In genomic region chr8:76478966-76479365, GRCm38 (mm10) we compare ENCODE assay signal across 16 mouse cellular contexts.
"Had no signal": no experiment of that assay in that cellular context is flagged by ENCODE, and none has a peak within 500 bp of the region (broad histone marks: within the 10 kb centered on the region; RNA-seq: fewer than 3 reads in every experiment).

No protein-coding gene starts in this region.

- H3K27me3 ChIP-seq: kidney, embryonic 15.5 days; liver, embryonic 13.5 days; neural tube, embryonic 12.5 days; neural tube, embryonic 15.5 days had no signal

- H3K27ac ChIP-seq: kidney, embryonic 15.5 days; left cerebral cortex, adult 2 months; liver, embryonic 13.5 days; neural tube, embryonic 12.5 days; neural tube, embryonic 15.5 days had no signal

- H3K36me3 ChIP-seq: kidney, embryonic 15.5 days; liver, embryonic 13.5 days; neural tube, embryonic 12.5 days; neural tube, embryonic 15.5 days had no signal

- H3K4me1 ChIP-seq: kidney, embryonic 15.5 days; liver, embryonic 13.5 days; neural tube, embryonic 12.5 days; neural tube, embryonic 15.5 days had no signal

- H3K4me3 ChIP-seq: kidney, embryonic 15.5 days; left cerebral cortex, adult 2 months; liver, embryonic 13.5 days; neural tube, embryonic 12.5 days; neural tube, embryonic 15.5 days had no signal

- DNase-seq: kidney, adult 8-10 months; kidney, postnatal 10 days; kidney, postnatal 36 days; layer of hippocampus, postnatal 36 days; liver, embryonic 13.5 days; lung, adult 2 months; lung, postnatal 14 days; lung, postnatal 4 days; midbrain, embryonic 14.5 days; right cerebral cortex, adult 18-20 months; thymus, adult 18-20 months; thymus, postnatal 36 days had no signal
